Mouse (Mus musculus) olfactory bulb, adult 2 months (tissue): ENCODE data around the gene Plekhg6. TPM values are rescaled to one million over a fixed set of nuclear protein-coding genes. Genes with fewer than 3 reads are reported as not detected.

Source experiments
- H3K27ac ChIP-seq: fragments of 200-500 bp; 2 replicates; pipeline ENCODE4 v1.5.1; 2012; ENCODE audit warnings: low read depth, low read length; ENCODE audit not compliant: insufficient read depth
- H3K4me1 ChIP-seq: fragments of 200-500 bp; 2 replicates; pipeline ENCODE4 v1.6.1; 2012; ENCODE audit warnings: low read length; ENCODE audit not compliant: control insufficient read depth, insufficient read depth
- H3K4me3 ChIP-seq: fragments of 200-500 bp; 2 replicates; pipeline ENCODE4 v1.5.1; 2012; ENCODE audit warnings: mild to moderate bottlenecking, low read depth, low read length, moderate library complexity; ENCODE audit not compliant: insufficient read depth
- CTCF ChIP-seq: fragments of 200-500 bp; IDR thresholded peaks from 2 replicates; pipeline ENCODE4 v1.5.1; 2012; ENCODE audit warnings: low read depth, mild to moderate bottlenecking, low read length, moderate library complexity; ENCODE audit not compliant: insufficient read depth
- POLR2A ChIP-seq: fragments of 200-500 bp; IDR thresholded peaks from 2 replicates; pipeline ENCODE4 v1.6.1; 2012; ENCODE audit warnings: mild to moderate bottlenecking, low read depth, low read length, moderate library complexity; ENCODE audit not compliant: insufficient read depth
- whole genome bisulfite sequencing: fragments of 180-500 bp; shearing (Covaris S2); methylation state at CpG from one replicate; pipeline ENCODE4 v1.1.7; 2018; 5-methylcytosine and 5-hydroxymethylcytosine counted together
- polyA plus RNA-seq: library from polyadenylated mRNA; stranded (reverse); fragments of >200 nt; gene quantifications from 2 replicates; pipeline ENCODE4 v1.2.4, GENCODE M21; 2012; ENCODE audit warnings: low replicate concordance; ENCODE audit not compliant: missing spikeins, insufficient read depth, insufficient read length

Gene Plekhg6
- polyA plus RNA-seq, 1 experiment, result not detected

DNA sequence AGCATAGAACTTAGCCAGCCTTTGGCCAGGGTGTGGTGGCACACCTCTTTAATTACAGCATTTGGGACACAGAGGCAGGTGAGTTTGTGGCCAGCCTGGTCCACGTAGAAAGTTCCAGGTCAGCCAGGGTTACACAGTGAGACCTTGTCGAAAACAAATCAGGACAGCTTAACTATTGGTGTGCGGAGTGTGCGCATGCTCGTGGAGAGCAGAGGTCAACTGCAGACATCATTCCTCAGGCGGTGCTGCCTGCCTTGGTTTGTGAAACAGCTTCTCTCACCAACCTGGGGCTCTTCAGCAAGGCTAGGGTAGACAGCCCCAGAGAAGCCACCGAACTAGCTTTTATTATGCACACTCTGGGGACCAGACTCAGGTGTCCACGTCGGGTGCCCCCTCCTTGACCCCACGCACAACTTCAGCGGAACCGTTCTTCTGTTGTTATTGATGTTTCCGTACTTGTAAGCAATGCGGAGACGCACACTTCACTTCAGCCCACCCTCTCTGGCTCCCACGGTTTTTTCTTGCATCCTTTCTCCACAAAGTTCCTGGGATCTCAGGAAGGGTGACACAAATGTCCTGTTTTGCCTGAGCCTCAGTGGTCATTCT lies 40.0 kb upstream of the Plekhg6 start:
- H3K4me3 ChIP-seq, result no peak overlapping the region
- H3K4me1 ChIP-seq, result peaks cover 3% of the 10 kb centered on the region; the same call in 1 of the 2 replicates
- H3K27ac ChIP-seq, result no peak overlapping the region
- 86% methylated on average over 16 of the region's 16 CpGs for WGBS
- TF ChIP-seq CTCF (no peak), POLR2A (no peak)

DNA sequence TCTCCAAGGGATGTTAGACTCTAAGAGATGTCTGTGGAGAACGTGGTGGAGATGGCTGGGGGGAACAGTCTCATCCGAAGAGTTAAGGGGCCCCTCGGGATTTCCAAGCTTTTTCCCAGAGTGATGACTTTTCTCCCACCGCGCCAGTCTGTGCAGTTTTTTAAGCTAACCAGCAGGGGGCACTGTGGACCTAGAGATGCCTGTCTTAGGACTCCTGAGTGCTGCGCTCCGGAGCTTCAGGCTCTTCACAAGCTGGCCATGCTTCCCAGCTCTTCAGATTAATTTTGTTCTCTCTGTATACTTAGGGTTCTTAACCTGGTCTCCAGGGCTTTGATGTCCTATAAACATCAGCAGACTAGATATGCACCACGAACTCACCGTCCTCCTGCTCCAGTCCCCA lies 38.2 kb upstream of the Plekhg6 start:
- no peak overlapping the region for H3K4me3 ChIP-seq
- TF ChIP-seq POLR2A (no peak), CTCF (peak; percentile 79)
- 13% methylated on average over 9 of the region's 9 CpGs for WGBS
- H3K4me1 ChIP-seq, result no peaks in the 10 kb centered on the region
- no peak overlapping the region for H3K27ac ChIP-seq

DNA sequence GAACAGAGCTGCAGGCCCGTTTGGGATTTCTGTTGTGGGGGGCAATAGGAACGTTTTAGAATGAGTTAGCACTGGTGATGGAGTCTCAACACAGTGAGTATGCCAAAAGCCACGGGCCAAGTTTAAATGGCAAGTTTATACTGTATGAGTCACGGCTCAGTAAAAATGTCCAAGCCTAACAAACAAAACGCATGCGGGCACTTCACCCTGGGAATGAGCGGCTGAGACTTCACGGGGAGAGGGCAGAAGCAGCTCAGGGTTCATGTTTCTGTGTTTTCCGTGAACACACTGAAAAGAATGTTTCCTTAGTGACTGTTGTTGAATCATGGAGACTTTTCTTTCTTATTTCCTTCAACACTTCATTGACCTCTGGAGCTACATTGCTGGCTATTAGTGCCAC lies 32.7 kb upstream of the Plekhg6 start:
- no peaks in the 10 kb centered on the region for H3K4me1 ChIP-seq
- TF ChIP-seq POLR2A, result no peak
- no peak for TF ChIP-seq CTCF
- 54% methylated on average over 9 of the region's 9 CpGs for WGBS
- no peak overlapping the region for H3K27ac ChIP-seq
- no peak overlapping the region for H3K4me3 ChIP-seq

DNA sequence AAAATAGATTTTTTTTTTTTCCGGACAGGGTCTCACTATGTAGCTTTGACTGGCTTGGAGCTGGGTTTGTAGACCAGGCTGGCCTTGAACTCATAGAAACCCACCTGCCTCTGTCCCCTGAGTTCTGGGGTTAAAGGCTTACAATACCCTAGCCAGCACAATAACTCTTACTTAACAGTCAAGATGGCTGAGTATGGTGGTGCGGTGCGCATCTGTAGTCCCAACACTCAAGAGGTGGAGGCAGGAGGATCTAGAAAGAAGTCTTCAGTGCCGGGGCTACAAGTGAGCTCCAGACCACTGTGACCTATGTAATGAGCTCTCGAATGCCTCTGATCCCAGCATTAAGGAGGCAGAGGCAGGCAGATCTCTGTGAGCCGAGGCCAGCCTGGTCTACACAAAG lies 31.1 kb upstream of the Plekhg6 start:
- H3K4me3 ChIP-seq, result no peak overlapping the region
- WGBS, result 97% methylated on average over 6 of the region's 6 CpGs
- no peaks in the 10 kb centered on the region for H3K4me1 ChIP-seq
- no peak for TF ChIP-seq CTCF
- TF ChIP-seq POLR2A, result no peak
- no peak overlapping the region for H3K27ac ChIP-seq

DNA sequence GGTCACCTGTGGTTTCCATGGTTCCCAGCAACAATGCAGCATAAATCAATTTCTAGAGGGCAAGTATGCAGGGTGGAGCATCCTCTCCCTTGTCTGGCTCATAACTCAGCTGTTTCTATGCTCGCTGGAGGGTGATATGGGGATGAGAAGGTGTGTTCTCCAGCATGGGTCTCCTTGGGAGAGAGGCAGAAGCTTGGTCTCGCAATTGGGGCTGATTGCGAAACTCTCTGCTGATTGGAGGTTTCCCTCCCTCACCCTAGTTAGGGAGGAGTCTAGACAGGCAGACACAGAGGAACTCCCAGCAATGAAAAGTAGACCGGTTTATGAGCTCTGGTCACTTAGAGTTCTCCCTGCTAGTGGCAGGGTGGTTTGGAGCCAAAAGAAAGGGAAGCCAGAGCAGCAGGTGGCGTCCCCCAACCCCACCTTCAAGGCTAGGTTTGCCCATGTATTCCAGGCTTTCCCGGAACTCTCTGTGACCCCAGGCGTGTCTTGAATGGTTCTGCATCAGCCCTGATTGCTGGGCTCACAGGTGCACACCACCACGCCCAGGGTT lies 30.5 kb upstream of the Plekhg6 start:
- 66% methylated on average over 8 of the region's 8 CpGs for WGBS
- Histone ChIP-seq H3K4me3 (no peak overlapping the region), H3K27ac (no peak overlapping the region), H3K4me1 (peaks cover 3% of the 10 kb centered on the region; the same call in 1 of the 2 replicates)
- TF ChIP-seq CTCF (no peak), POLR2A (no peak)

DNA sequence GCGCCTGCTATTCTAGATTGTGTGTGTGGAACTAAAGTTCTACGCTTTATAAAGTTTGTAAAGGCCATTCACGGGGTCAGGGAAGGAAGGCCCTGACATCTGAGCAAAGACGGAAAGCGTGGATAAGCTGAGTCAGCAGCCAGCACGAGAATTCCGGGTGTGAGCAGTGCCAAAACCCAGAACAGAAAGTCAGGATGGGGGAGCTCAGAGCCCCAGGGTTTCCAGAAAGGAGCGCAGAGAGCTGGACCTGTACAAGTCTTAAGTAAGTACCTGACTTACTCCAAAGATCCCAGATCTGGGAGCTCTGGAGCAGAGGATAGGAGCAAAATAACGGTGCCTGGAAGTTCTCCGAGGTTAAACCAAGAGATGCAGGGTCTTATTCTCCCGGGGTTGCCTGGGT lies 30.0 kb upstream of the Plekhg6 start:
- Histone ChIP-seq H3K4me3 (no peak overlapping the region), H3K4me1 (peaks cover 7% of the 10 kb centered on the region; the same call in 1 of the 2 replicates), H3K27ac (no peak overlapping the region)
- TF ChIP-seq POLR2A (no peak), CTCF (no peak)
- 59% methylated on average over 11 of the region's 11 CpGs for WGBS

DNA sequence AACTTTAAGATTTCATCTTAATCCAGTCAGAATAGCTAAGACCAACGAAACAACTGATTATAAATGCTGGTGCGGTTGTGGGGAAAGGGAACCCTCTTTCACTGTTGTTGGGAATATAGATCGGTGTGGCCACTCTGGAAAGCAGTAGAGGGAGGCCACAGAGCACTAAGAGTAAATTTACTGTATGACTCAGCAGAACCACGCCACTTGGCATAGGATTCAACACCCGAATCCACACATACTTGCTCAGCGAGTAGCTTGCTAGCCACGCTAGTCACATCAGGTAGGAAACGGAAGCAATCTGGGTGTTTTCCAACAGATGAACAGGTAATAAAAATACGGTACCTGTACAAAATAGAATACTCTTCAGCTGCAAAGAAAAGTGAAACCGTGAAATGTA lies 27.1 kb upstream of the Plekhg6 start:
- WGBS, result 91% methylated on average over 10 of the region's 10 CpGs
- TF ChIP-seq CTCF (no peak), POLR2A (no peak)
- peaks cover 7% of the 10 kb centered on the region; the same call in 1 of the 2 replicates for H3K4me1 ChIP-seq
- H3K4me3 ChIP-seq, result no peak overlapping the region
- H3K27ac ChIP-seq, result no peak overlapping the region

DNA sequence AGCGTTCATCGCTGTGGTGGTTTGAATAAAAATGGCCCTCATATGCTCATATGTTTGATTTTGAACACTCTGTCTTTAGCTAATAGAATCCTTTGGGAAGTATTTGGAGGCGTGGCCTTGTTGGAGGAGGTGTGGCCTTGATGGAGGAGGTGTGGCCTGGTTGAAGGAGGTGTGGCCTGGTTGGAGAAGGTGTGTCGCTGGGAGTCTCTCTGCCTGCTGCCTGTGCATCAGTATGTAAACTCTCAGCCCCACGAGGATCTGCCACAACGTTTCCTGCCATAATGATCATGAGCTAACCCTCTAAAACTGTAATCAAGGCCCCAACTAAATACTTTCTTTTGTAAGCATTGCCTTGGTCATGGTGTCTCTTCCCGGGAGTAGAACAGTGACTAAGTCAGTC lies 26.6 kb upstream of the Plekhg6 start:
- TF ChIP-seq POLR2A (no peak), CTCF (no peak)
- no peak overlapping the region for H3K27ac ChIP-seq
- H3K4me1 ChIP-seq, result peaks cover 7% of the 10 kb centered on the region; the same call in 1 of the 2 replicates
- H3K4me3 ChIP-seq, result no peak overlapping the region
- WGBS, result 68% methylated on average over 7 of the region's 7 CpGs

DNA sequence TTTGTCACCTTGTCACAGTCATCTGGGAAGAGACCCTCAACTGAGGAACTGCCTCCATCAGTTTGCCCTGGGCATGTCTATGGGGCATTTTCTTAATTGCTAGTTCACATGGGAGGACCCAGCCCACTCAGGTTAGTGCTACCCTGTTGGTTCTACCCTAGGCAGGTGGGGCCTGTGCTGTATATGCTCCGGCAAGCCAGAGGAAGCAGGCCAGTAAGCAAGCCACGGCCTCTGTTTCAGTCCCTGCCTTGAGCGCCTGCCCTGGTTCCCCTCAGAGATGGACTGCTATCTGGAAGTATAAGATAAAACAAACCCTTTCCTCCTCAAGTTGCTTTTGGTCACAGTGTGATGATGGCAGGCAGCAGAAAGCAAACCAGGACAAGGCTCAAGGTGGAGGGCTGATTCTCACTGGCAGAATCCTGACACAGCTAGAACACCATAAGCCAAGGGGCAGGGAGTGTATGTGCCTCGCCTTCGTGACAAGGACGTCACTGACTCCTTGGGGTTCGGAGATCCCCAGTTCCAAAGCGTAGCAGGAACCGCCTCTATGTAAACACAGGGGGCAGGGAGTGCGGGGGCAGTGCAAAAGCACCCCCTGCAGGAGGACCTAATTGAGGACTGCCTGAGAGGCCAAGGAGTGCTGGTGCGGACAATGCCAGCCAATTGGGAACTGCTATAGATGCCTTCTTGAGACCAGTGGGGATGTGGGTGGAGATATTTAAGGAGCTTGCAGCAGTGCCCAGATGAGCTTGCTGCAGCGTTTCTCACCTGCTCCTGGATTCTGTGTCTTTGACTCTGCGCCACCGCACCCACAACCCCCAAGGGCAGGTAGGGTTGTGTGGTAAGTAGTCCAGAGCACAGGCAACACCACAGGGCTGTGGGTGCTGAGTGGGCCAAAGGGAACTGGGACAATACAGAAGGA lies 25.1 kb upstream of the Plekhg6 start:
- no peak overlapping the region for H3K4me3 ChIP-seq
- TF ChIP-seq POLR2A (no peak), CTCF (no peak)
- WGBS, result 66% methylated on average over 14 of the region's 14 CpGs

More for the DNA sequence above, 25.1 kb upstream of the Plekhg6 start:
- Histone ChIP-seq H3K27ac (no peak overlapping the region), H3K4me1 (peaks cover 7% of the 10 kb centered on the region; the same call in 1 of the 2 replicates)
